Mouse (Mus musculus) liver, postnatal 0 days (tissue): ENCODE measurements around the gene Mast3. TPM values are rescaled to one million over a fixed set of nuclear protein-coding genes. Genes with fewer than 3 reads are reported as not detected.

Experiments used
- ATAC-seq: fragments of 200-750 bp; cut with Nextera tagmentation; 2 replicates; pipeline ENCODE4 v1.8.0; 2017; ENCODE audit warnings: mild to moderate bottlenecking, moderate library complexity
- DNase-seq: peaks from one replicate; pipeline ENCODE4 v3.0.0-alpha.2; 2016
- H3K27ac ChIP-seq: fragments of 300-500 bp; sonication (generic); 2 replicates; pipeline ENCODE4 v1.5.1; 2014; ENCODE audit warnings: antibody characterized with exemption, moderate library complexity, mild to moderate bottlenecking, low read depth
- H3K27me3 ChIP-seq: fragments of 300-500 bp; sonication (generic); 2 replicates; pipeline ENCODE4 v1.6.1; 2014; ENCODE audit warnings: low read length, control low read depth, mixed read lengths; ENCODE audit not compliant: insufficient read depth
- H3K36me3 ChIP-seq: fragments of 300-500 bp; sonication (generic); replicated peaks from 2 replicates; pipeline ENCODE4 v1.6.1; 2014; ENCODE audit warnings: mild to moderate bottlenecking, control low read depth, low read length, moderate library complexity, mixed read lengths; ENCODE audit not compliant: insufficient read depth
- H3K4me1 ChIP-seq: fragments of 300-500 bp; sonication (generic); 2 replicates; pipeline ENCODE4 v1.6.1; 2014; ENCODE audit warnings: antibody characterized with exemption, mild to moderate bottlenecking, control low read depth; ENCODE audit not compliant: insufficient read depth
- H3K4me2 ChIP-seq: fragments of 300-500 bp; sonication (generic); 2 replicates; pipeline ENCODE4 v1.6.1; 2014; ENCODE audit warnings: low read depth, mild to moderate bottlenecking, low read length, moderate library complexity, mixed read lengths
- H3K4me3 ChIP-seq: fragments of 300-500 bp; sonication (generic); 2 replicates; pipeline ENCODE4 v1.5.1; 2014; ENCODE audit warnings: low read depth, low read length
- H3K9ac ChIP-seq: fragments of 300-500 bp; sonication (generic); replicated peaks from 2 replicates; pipeline ENCODE4 v1.6.1; 2014; ENCODE audit warnings: mild to moderate bottlenecking, moderate library complexity
- H3K9me3 ChIP-seq: fragments of 300-500 bp; sonication (generic); 2 replicates; pipeline ENCODE4 v1.6.1; 2016; ENCODE audit warnings: mild to moderate bottlenecking, control low read depth, low read length, mixed read lengths
- CTCF ChIP-seq: sonication (generic); IDR thresholded peaks from 2 replicates; pipeline ENCODE4 v1.5.1; 2016; ENCODE audit warnings: antibody characterized with exemption, low read depth
- EP300 ChIP-seq: IDR thresholded peaks from 2 replicates; pipeline ENCODE4 v1.6.1; 2016; ENCODE audit warnings: antibody characterized with exemption, low read depth, mild to moderate bottlenecking
- WGBS: fragments of 180-500 bp; shearing (Covaris S2); extraction: QIAGEN DNeasy Blood & Tissue Kit; methylation state at CpG from one replicate; pipeline ENCODE4 v1.1.7; 2014; ENCODE audit not compliant: insufficient replicate concordance; 5-methylcytosine and 5-hydroxymethylcytosine counted together
- polyA plus RNA-seq: library from polyadenylated mRNA; unstranded; fragments of >200 nt; fragmentation: Nextera tagmentation; extraction: Ambion mirVana; gene quantifications from 2 replicates; pipeline ENCODE4 v1.2.1, GENCODE M21; 2015

Mast3 gene
- polyA plus RNA-seq, 1 experiment from 2014 or later = 6.0 TPM

- Histone ChIP-seq H3K27me3 (peaks cover 29% of the 10 kb centered on the region), H3K27ac (no peak overlapping the region), H3K36me3 (no peaks in the 10 kb centered on the region), H3K4me3 (no peak overlapping the region), H3K9me3 (no peaks in the 10 kb centered on the region), H3K4me2 (no peak overlapping the region), H3K9ac (no peak overlapping the region), H3K4me1 (peaks cover 19% of the 10 kb centered on the region)
- 81% methylated on average over 23 of the region's 23 CpGs for WGBS
- ATAC-seq = no peak
- peak; percentile 14 for DNase-seq
- TF ChIP-seq CTCF (no peak), EP300 (no peak)
These were observed 56.4 kb downstream of the Mast3 start for GRCm38 (mm10) chr8:70748246-70749096.

GRCm38 (mm10) chr8:70747211-70747890 is 57.5 kb downstream of the Mast3 start:
- 76% methylated on average over 18 of the region's 18 CpGs for WGBS

GRCm38 (mm10) chr8:70746676-70747075 is 58.2 kb downstream of the Mast3 start:
- 71% methylated on average over 9 of the region's 9 CpGs for WGBS
- ATAC-seq = no peak
- peaks cover 46% of the 10 kb centered on the region for H3K27me3 ChIP-seq

More at GRCm38 (mm10) chr8:70747211-70747890, 57.5 kb downstream of the Mast3 start:
- no peak overlapping the region for H3K4me3 ChIP-seq
- no peak overlapping the region for H3K27ac ChIP-seq
- no peak overlapping the region for H3K4me2 ChIP-seq
- peaks cover 40% of the 10 kb centered on the region for H3K27me3 ChIP-seq
- no peak overlapping the region for H3K9ac ChIP-seq
- peaks cover 15% of the 10 kb centered on the region for H3K4me1 ChIP-seq
- ATAC-seq (no peak), DNase-seq (peak; percentile 12)
- H3K36me3 ChIP-seq = no peaks in the 10 kb centered on the region
- no peaks in the 10 kb centered on the region for H3K9me3 ChIP-seq
- no peak for TF ChIP-seq CTCF
- no peak for TF ChIP-seq EP300

GRCm38 (mm10) chr8:70745691-70746220 is 59.1 kb downstream of the Mast3 start:
- Histone ChIP-seq H3K9me3 (no peaks in the 10 kb centered on the region), H3K9ac (no peak overlapping the region), H3K36me3 (no peaks in the 10 kb centered on the region), H3K4me3 (no peak overlapping the region), H3K4me1 (peaks cover 17% of the 10 kb centered on the region), H3K4me2 (no peak overlapping the region), H3K27ac (no peak overlapping the region), H3K27me3 (peaks cover 46% of the 10 kb centered on the region)
- DNase-seq = no peak
- no peak for ATAC-seq
- 61% methylated on average over 19 of the region's 19 CpGs for WGBS
- TF ChIP-seq EP300 = no peak
- TF ChIP-seq CTCF = no peak

More at GRCm38 (mm10) chr8:70746676-70747075, 58.2 kb downstream of the Mast3 start:
- H3K4me1 ChIP-seq = peaks cover 17% of the 10 kb centered on the region
- no peaks in the 10 kb centered on the region for H3K36me3 ChIP-seq
- no peak for DNase-seq
- H3K4me3 ChIP-seq = no peak overlapping the region
- no peak overlapping the region for H3K4me2 ChIP-seq
- no peak overlapping the region for H3K27ac ChIP-seq
- no peak overlapping the region for H3K9ac ChIP-seq
- H3K9me3 ChIP-seq = no peaks in the 10 kb centered on the region
- TF ChIP-seq CTCF (no peak), EP300 (no peak)

- H3K27me3 ChIP-seq = peaks cover 46% of the 10 kb centered on the region
- WGBS = 44% methylated on average over 11 of the region's 11 CpGs
- no peaks in the 10 kb centered on the region for H3K36me3 ChIP-seq
- no peak for DNase-seq
- no peak overlapping the region for H3K9ac ChIP-seq
- no peak for ATAC-seq
- H3K9me3 ChIP-seq = no peaks in the 10 kb centered on the region
- no peak overlapping the region for H3K4me2 ChIP-seq
- H3K4me3 ChIP-seq = no peak overlapping the region
- H3K4me1 ChIP-seq = peaks cover 15% of the 10 kb centered on the region
- TF ChIP-seq EP300 (no peak), CTCF (no peak)
- no peak overlapping the region for H3K27ac ChIP-seq
These were observed 60.0 kb downstream of the Mast3 start for GRCm38 (mm10) chr8:70744806-70745205.
